Mouse (Mus musculus) gastrocnemius, postnatal 14 days (tissue): Measurements from ENCODE around the gene Flad1. TPM values are rescaled to one million over a fixed set of nuclear protein-coding genes. Genes with fewer than 3 reads are reported as not detected.

Experiments used
- DNase-seq: peaks from one replicate; pipeline ENCODE4 v3.0.0; 2021; ENCODE audit warnings: mixed read lengths
- intact Hi-C: fragments of 180-260 bp; cut with DNase I; formaldehyde crosslinking; loops from one replicate; pipeline ENCODE4 v1.15.1; 2025; ENCODE audit warnings: low total_unique reads
- total RNA-seq, 2 experiments: library from RNA; stranded (reverse); gene quantifications; 2 replicates each; pipeline ENCODE4 v1.2.3; 2021

Flad1 gene
- total RNA-seq, 2 experiments from 2014 or later = 30.9 to 33.4 TPM

- no peak for DNase-seq
- intact Hi-C loops = no loop called here
Observed at GRCm38 (mm10) chr3:89364631-89365030, 47.0 kb downstream of the Flad1 start.

DNA sequence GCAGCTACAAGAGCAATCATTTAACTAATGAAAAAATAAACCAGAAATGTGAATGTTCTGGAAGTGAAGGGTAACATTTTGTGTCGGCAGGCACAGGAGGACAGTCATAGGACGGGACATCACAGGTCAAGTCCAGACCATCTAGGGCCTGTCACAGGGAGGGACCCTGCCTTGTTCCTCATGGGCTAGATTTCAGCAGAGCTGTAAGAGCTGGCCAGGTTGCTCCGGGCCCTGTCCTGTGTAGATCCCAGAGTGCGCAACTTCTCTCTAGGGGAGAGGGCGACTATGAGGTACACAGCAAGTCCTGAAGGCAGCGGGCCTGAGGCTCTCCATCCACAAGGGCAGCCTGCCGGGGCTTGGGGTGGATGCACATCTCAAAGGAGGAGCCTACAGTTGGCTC lies 50.0 kb downstream of the Flad1 start, which contains the start of gene Dcst2:
Gene Dcst2, plus strand, starts transcription at position 301 of the 400 bp plus-strand sequence.
- intact Hi-C loops = no loop called here
- DNase-seq = no peak

DNA sequence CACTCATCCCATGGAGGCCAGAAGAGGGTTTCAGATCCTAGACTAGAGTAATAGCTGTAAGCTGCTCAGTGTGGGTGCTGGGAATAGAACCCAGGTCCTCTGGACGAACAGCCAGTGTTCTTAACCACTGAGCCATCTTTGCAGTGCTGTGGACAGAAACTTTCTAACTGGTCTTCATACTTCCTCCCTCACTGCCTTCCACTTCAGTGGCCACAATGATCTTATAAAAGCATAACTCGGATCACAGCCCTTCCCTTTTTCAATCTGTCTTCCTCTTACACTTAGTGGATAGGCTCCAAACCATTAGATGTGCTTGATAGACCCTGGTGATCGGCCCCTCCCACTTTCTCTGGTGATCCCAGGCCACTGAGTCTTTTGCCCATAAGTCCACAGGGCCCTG lies 51.4 kb downstream of the Flad1 start:
- intact Hi-C loops = no loop called here
- no peak for DNase-seq

DNA sequence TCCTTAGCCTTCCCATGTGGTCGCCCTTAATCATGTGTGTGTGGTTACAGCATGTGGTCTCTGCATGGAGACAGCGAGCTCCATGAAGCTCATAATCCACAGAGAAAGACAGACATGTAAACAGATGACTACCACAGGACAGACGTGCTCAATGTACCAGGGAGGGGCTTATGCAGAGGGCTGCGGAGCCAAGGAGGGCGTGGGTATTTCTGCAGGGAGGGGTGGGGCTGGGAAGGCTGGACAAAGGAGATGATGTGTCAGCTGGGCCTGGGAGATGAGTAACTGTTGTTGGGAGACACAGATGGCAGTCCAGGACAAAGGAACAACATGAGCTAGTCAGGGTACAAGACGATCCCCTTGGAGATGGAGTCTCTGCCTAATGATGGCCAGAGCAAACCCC lies 52.0 kb downstream of the Flad1 start:
- DNase-seq = no peak
- intact Hi-C loops = loop anchor here (5.0 kb wide), 1 partner anchor 42 kb away; no protein-coding TSS in a partner anchor

DNA sequence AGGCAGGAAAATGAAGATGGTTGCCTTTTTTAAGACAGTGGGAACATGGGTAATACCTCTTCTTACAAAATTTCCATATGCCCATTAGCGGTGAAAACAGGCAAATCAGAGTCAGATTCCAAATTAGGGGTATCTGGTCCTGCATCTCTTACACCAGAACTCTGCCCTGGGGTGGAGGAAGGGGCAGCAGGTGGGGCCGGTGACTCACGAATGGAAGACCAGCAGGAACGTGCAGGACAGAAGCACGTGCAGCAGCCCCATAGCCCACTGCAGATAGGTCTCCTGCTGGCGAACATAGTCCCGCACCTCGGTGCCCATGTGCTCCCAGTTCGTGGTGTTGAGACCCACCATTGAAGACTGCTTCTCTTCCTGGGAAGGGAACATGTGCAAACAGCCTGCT lies 55.6 kb downstream of the Flad1 start:
- no peak for DNase-seq
- intact Hi-C loops = loop anchor here (5.0 kb wide), 1 partner anchor 39 kb away; no protein-coding TSS in a partner anchor

GRCm38 (mm10) chr3:89355512-89355902 lies 56.2 kb downstream of the Flad1 start:
- intact Hi-C loops = loop anchor here (5.0 kb wide), 1 partner anchor 38 kb away; no protein-coding TSS in a partner anchor
- DNase-seq = no peak

- intact Hi-C loops = loop anchor here (5.0 kb wide), 1 partner anchor 38 kb away; no protein-coding TSS in a partner anchor
- DNase-seq = peak; percentile 81
Observed at GRCm38 (mm10) chr3:89354816-89355511, 56.7 kb downstream of the Flad1 start.

DNA sequence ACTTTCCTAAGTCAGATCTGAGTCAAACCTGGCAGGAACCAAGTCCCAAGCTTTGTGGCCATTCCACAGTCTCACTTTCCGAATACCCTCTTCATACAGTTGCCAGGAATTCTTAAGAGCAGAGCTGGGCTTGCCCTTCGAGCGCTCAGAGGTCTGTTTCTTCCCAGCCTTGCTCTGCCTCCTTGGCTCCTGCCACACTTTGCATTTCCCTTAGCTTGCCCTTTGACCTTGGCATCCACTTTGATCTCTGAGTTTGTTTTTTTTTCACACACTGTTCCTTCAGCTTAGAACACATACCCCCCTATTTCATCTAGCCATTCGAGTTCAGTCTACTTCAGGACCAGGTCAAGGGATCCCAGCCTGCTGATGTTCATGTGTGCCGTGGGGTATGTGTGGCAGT lies 60.4 kb downstream of the Flad1 start:
- DNase-seq = no peak
- intact Hi-C loops = no loop called here

Other genes starting within 250 kb of the Flad1 start
- 10 to 100 TPM; 18.2 to 18.6 TPM for gene Clk2, start 247.1 kb downstream of the Flad1 start, total RNA-seq
- 10 to 100 TPM; 32.1 to 35.6 TPM for gene Scamp3, start 234.4 kb downstream of the Flad1 start, total RNA-seq
- 10 to 100 TPM; 10.7 to 12.6 TPM for gene Fam189b, start 228.7 kb downstream of the Flad1 start, total RNA-seq
- gene Gba, start 208.9 kb downstream of the Flad1 start, total RNA-seq = 10 to 100 TPM; 19.5 to 20.7 TPM
- gene Thbs3, start 196.7 kb downstream of the Flad1 start, total RNA-seq = 10 to 100 TPM; 27.8 to 37.9 TPM
- 10 to 100 TPM; 42.4 to 52.2 TPM for gene Mtx1, start 184.8 kb downstream of the Flad1 start, total RNA-seq
- under 1 TPM; 0.21 to 0.22 TPM for gene Muc1, start 182.8 kb downstream of the Flad1 start, total RNA-seq
- 10 to 100 TPM; 74.0 to 85.6 TPM for gene Krtcap2, start 165.9 kb downstream of the Flad1 start, total RNA-seq
- under 1 TPM; 0.16 to 0.39 TPM for gene Trim46, start 165.6 kb downstream of the Flad1 start, total RNA-seq
- 10 to 100 TPM; 32.5 to 37.3 TPM for gene Dpm3, start 152.5 kb downstream of the Flad1 start, total RNA-seq
- 10 to 100 TPM; 14.2 to 14.6 TPM for gene Slc50a1, start 141.3 kb downstream of the Flad1 start, total RNA-seq
- 10 to 100 TPM; 20.7 to 22.1 TPM for gene Efna1, start 130.7 kb downstream of the Flad1 start, total RNA-seq
- not detected for gene Efna3, start 88.9 kb downstream of the Flad1 start, total RNA-seq
- under 1 TPM; 0.42 to 0.80 TPM for gene Efna4, start 73.8 kb downstream of the Flad1 start, total RNA-seq
- 10 to 100 TPM; 35.0 to 40.1 TPM for gene Adam15, start 61.9 kb downstream of the Flad1 start, total RNA-seq
- gene Dcst2, start 49.9 kb downstream of the Flad1 start, total RNA-seq = not detected
- not detected for gene Dcst1, start 46.6 kb downstream of the Flad1 start, total RNA-seq
- 10 to 100 TPM; 18.4 to 24.0 TPM for gene Zbtb7b, start 17.1 kb downstream of the Flad1 start, total RNA-seq
- gene Lenep, start 9.1 kb downstream of the Flad1 start, total RNA-seq = not detected
- gene Cks1b, start 6.5 kb upstream of the Flad1 start, total RNA-seq = 10 to 100 TPM in 1 of 2 experiments, 1 to 10 TPM in 1; 9.6 to 14.4 TPM
- 10 to 100 TPM; 35.9 to 38.8 TPM for gene Shc1, start 6.6 kb upstream of the Flad1 start, total RNA-seq
- gene Pygo2, start 18.3 kb upstream of the Flad1 start, total RNA-seq = 10 to 100 TPM; 10.8 to 13.6 TPM
- gene Pbxip1, start 24.8 kb upstream of the Flad1 start, total RNA-seq = 100 to 1,000 TPM; 163 to 164 TPM
- 1 to 10 TPM; 4.6 to 6.3 TPM for gene Pmvk, start 42.7 kb upstream of the Flad1 start, total RNA-seq
- gene Kcnn3, start 108.3 kb upstream of the Flad1 start, total RNA-seq = 1 to 10 TPM; 3.3 to 6.0 TPM